In genomic region chr3:38128486-38129166, GRCm38 (mm10) we compare ENCODE assay signal across 10 mouse cellular contexts.
DNase-seq lines count a peak whose midpoint lies in the region; ATAC-seq lines count a peak whose summit lies in the region.
"Had no signal": no experiment of that assay in that cellular context is flagged by ENCODE, and none has a peak within 500 bp of the region (broad histone marks: within the 10 kb centered on the region; RNA-seq: fewer than 3 reads in every experiment).

No protein-coding gene starts in this region.

- peak; percentile 98 for DNase-seq in heart, adult 11 months
- peak; percentile 67 to 73 for DNase-seq in kidney, postnatal 36 days
- DNase-seq in frontal cortex, postnatal 14 days (ENCODE audit: low spot score in 2 of 2): no peak
- no peak for DNase-seq in left cerebral cortex, adult 11 months (ENCODE audit: low spot score)
- DNase-seq in ovary, adult 18-20 months (ENCODE audit: low spot score): no peak

- no peaks in the 10 kb centered on the region for H3K4me1 ChIP-seq in heart, embryonic 11.5 days (ENCODE audit: control insufficient read depth, insufficient read depth, low read length)
- peaks cover 14% of the 10 kb centered on the region for H3K4me1 ChIP-seq in heart, embryonic 13.5 days
- H3K4me1 ChIP-seq: embryonic facial prominence, embryonic 13.5 days had no signal

- no peaks in the 10 kb centered on the region for H3K9me3 ChIP-seq in heart, embryonic 11.5 days (replicated peaks; ENCODE audit: control insufficient read depth, low read length)
- H3K9me3 ChIP-seq in heart, embryonic 13.5 days: peaks cover 5% of the 10 kb centered on the region; the same call in 1 of the 2 replicates
- H3K9me3 ChIP-seq: megakaryocyte, embryonic 14.5 days had no signal

- no peak overlapping the region for H3K27ac ChIP-seq in heart, embryonic 11.5 days (ENCODE audit: low read depth, low read length)
- H3K27ac ChIP-seq in heart, embryonic 13.5 days (replicated peaks): peak overlapping the region; percentile 29; the same call in 1 of the 2 replicates
- H3K27ac ChIP-seq: embryonic facial prominence, embryonic 13.5 days had no signal

- H3K9ac ChIP-seq in heart, embryonic 11.5 days (ENCODE audit: low read depth, low read length): no peak overlapping the region
- H3K9ac ChIP-seq in heart, embryonic 13.5 days: no peak overlapping the region
- H3K9ac ChIP-seq: embryonic facial prominence, embryonic 13.5 days had no signal

- no peak overlapping the region for H3K4me2 ChIP-seq in heart, embryonic 11.5 days
- no peak overlapping the region for H3K4me2 ChIP-seq in heart, embryonic 13.5 days
- H3K4me2 ChIP-seq: embryonic facial prominence, embryonic 13.5 days had no signal

- no peak overlapping the region for H3K4me3 ChIP-seq in heart, embryonic 11.5 days (ENCODE audit: low read depth, low read length)
- no peak overlapping the region for H3K4me3 ChIP-seq in heart, embryonic 13.5 days
- H3K4me3 ChIP-seq: embryonic facial prominence, embryonic 13.5 days; megakaryocyte, embryonic 14.5 days had no signal

- no peaks in the 10 kb centered on the region for H3K36me3 ChIP-seq in heart, embryonic 11.5 days (ENCODE audit: control insufficient read depth, insufficient read depth, low read length)
- H3K36me3 ChIP-seq in heart, embryonic 13.5 days: no peaks in the 10 kb centered on the region
- H3K36me3 ChIP-seq: embryonic facial prominence, embryonic 13.5 days had no signal

- WGBS in heart, embryonic 11.5 days (ENCODE audit: insufficient replicate concordance): 55% methylated on average over 5 of the region's 5 CpGs
- WGBS in heart, embryonic 13.5 days: 51% methylated on average over 5 of the region's 5 CpGs

- no peak for ATAC-seq in heart, embryonic 11.5 days (replicated peaks; ENCODE audit: insufficient number of reproducible peaks, low FRiP score, low TSS enrichment)
- ATAC-seq in heart, embryonic 13.5 days (ENCODE audit: extremely low read depth, insufficient number of reproducible peaks, low FRiP score, low TSS enrichment): no peak
- peak; percentile 82 for ATAC-seq in megakaryocyte progenitor cell, adult 5-6 weeks (replicated peaks; ENCODE audit: poor library complexity)

- H3K27me3 ChIP-seq in heart, embryonic 11.5 days (ENCODE audit: control insufficient read depth, insufficient read depth, low read length): no peaks in the 10 kb centered on the region
- no peaks in the 10 kb centered on the region for H3K27me3 ChIP-seq in heart, embryonic 13.5 days (replicated peaks)
- H3K27me3 ChIP-seq: embryonic facial prominence, embryonic 13.5 days; megakaryocyte, embryonic 14.5 days had no signal

Comparison
In these comparisons a context has a peak if more than half of its experiments do, and no peak if none do; other contexts are left out.
1. DNase-seq: peak in heart, adult 11 months (single experiment) and kidney, postnatal 36 days (2 of 2); none in frontal cortex, postnatal 14 days (0 of 2), left cerebral cortex, adult 11 months (single experiment) and ovary, adult 18-20 months (single experiment).